Comparison of ENCODE assay signal across 10 mouse cellular contexts in genomic region chr3:108134701-108135100, GRCm38 (mm10). TPM values are rescaled to one million over a fixed set of nuclear protein-coding genes. Genes with fewer than 3 reads are reported as not detected.
DNase-seq lines count a peak whose midpoint lies in the region; ATAC-seq and TF ChIP-seq lines count a peak whose summit lies in the region.
"Had no signal": no experiment of that assay in that cellular context is flagged by ENCODE, and none has a peak within 500 bp of the region (broad histone marks: within the 10 kb centered on the region; RNA-seq: fewer than 3 reads in every experiment).

No protein-coding gene starts in this region.

- peak overlapping the region; percentile 9; the same call in 1 of the 2 replicates for H3K4me3 ChIP-seq in bone marrow macrophage, adult 2 months (ENCODE audit: insufficient read depth, low read length)
- H3K4me3 ChIP-seq in hindbrain, postnatal 0 days (ENCODE audit: low read length), result no peak overlapping the region
- H3K4me3 ChIP-seq in olfactory bulb, adult 2 months (ENCODE audit: insufficient read depth, low read depth, low read length), result no peak overlapping the region
- H3K4me3 ChIP-seq: heart, embryonic 10.5 days; neural tube, embryonic 12.5 days had no signal

- no peak for TF ChIP-seq CTCF in bone marrow macrophage, adult 2 months (IDR thresholded peaks at IDR 0.05; ENCODE audit: low read depth, low read length)
- no peak for TF ChIP-seq CTCF in hindbrain, postnatal 0 days (IDR thresholded peaks at IDR 0.05; ENCODE audit: low read depth)
- TF ChIP-seq CTCF in olfactory bulb, adult 2 months (IDR thresholded peaks at IDR 0.05; ENCODE audit: insufficient read depth, low read depth, low read length), result no peak

- no peaks in the 10 kb centered on the region for H3K36me3 ChIP-seq in hindbrain, postnatal 0 days (ENCODE audit: insufficient read depth, low read length)
- H3K36me3 ChIP-seq: neural tube, embryonic 12.5 days had no signal

- no peak overlapping the region for H3K9ac ChIP-seq in hindbrain, postnatal 0 days (replicated peaks; ENCODE audit: low read length)
- H3K9ac ChIP-seq: neural tube, embryonic 12.5 days had no signal

- no peak overlapping the region for H3K4me2 ChIP-seq in hindbrain, postnatal 0 days (ENCODE audit: low read depth, low read length)
- H3K4me2 ChIP-seq: neural tube, embryonic 12.5 days had no signal

- no peak for TF ChIP-seq POLR2A in bone marrow macrophage, adult 2 months (IDR thresholded peaks at IDR 0.05; ENCODE audit: borderline replicate concordance, low read depth, low read length)
- 0 out of 2 replicates have a peak, but pooled peaks have one; percentile 18 for TF ChIP-seq POLR2A in olfactory bulb, adult 2 months (IDR thresholded peaks at IDR 0.05; ENCODE audit: insufficient read depth, low read depth, low read length)

- intact Hi-C loops in heart, postnatal 10 days (cut with DNase I), result no loop called here

- 0 out of 2 replicates have a peak, but pooled peaks have one; percentile 62 for ATAC-seq in hindbrain, postnatal 0 days

- H3K9me3 ChIP-seq in hindbrain, postnatal 0 days (ENCODE audit: low read length), result no peaks in the 10 kb centered on the region
- H3K9me3 ChIP-seq: heart, embryonic 10.5 days; neural tube, embryonic 12.5 days had no signal

- H3K27ac ChIP-seq in bone marrow macrophage, adult 2 months (ENCODE audit: insufficient read depth, low read depth, low read length), result peak overlapping the region; percentile 29
- no peak overlapping the region; the same call in 1 of the 2 replicates for H3K27ac ChIP-seq in hindbrain, postnatal 0 days
- peak overlapping the region; percentile 87 for H3K27ac ChIP-seq in olfactory bulb, adult 2 months (ENCODE audit: insufficient read depth, low read depth, low read length)
- H3K27ac ChIP-seq: heart, embryonic 10.5 days; neural tube, embryonic 12.5 days had no signal

- DNase-seq in heart, postnatal 10 days, result peak; percentile 18 to 21
- DNase-seq in heart, adult 8-10 months (ENCODE audit: low spot score), result no peak
- peak; percentile 51 for DNase-seq in hindbrain, postnatal 0 days (ENCODE audit: low spot score)
- no peak for DNase-seq in cerebellum, postnatal 36 days
- DNase-seq in thymus, postnatal 25 days, result no peak
- DNase-seq in ovary, postnatal 10 days (ENCODE audit: low spot score), result no peak

- peaks cover 40% of the 10 kb centered on the region for H3K4me1 ChIP-seq in bone marrow macrophage, adult 2 months (ENCODE audit: control insufficient read depth, insufficient read depth, low read length)
- no peaks in the 10 kb centered on the region for H3K4me1 ChIP-seq in hindbrain, postnatal 0 days (ENCODE audit: insufficient read depth, low read length)
- H3K4me1 ChIP-seq in olfactory bulb, adult 2 months (ENCODE audit: control insufficient read depth, insufficient read depth, low read length), result peaks cover 15% of the 10 kb centered on the region

- no peaks in the 10 kb centered on the region for H3K27me3 ChIP-seq in hindbrain, postnatal 0 days (ENCODE audit: insufficient read depth, low read length)
- H3K27me3 ChIP-seq: neural tube, embryonic 12.5 days had no signal

- WGBS in hindbrain, postnatal 0 days, result 43% methylated on average over 11 of the region's 11 CpGs
- WGBS in olfactory bulb, adult 2 months, result 20% methylated on average over 11 of the region's 11 CpGs

RNA-seq across cellular contexts. Expression of gene Gnai3, which starts 11.2 kb away (rescaled TPM):
- total RNA-seq in heart, postnatal 10 days (2021), result 10 to 100 TPM; 35.1 to 37.9 TPM
- total RNA-seq in heart, adult 8-10 months (2022), result 10 to 100 TPM; 12.7 to 15.9 (median 13.0) TPM
- polyA plus RNA-seq in bone marrow macrophage, adult 2 months (2012; ENCODE audit: insufficient read depth, insufficient read length, missing spikeins), result 61.2 and 65.1 TPM in 2 replicates
- total RNA-seq in hindbrain, postnatal 0 days (2014; rRNA removed), result 61.0 and 66.6 TPM in 2 replicates
- 97.9 and 100 TPM in 2 replicates for polyA plus RNA-seq in hindbrain, postnatal 0 days (2015; fragmentation: Nextera tagmentation; extraction: Ambion mirVana)
- not detected in 2 replicates for polyA plus RNA-seq in olfactory bulb, adult 2 months (2012; ENCODE audit: insufficient read depth, insufficient read length, low replicate concordance, missing spikeins)

RNA-seq across cellular contexts. Expression of gene Gpr61, which starts 20.0 kb away (rescaled TPM):
- not detected for total RNA-seq in heart, postnatal 10 days (2021)
- not detected for total RNA-seq in heart, adult 8-10 months (2022)
- not detected in 2 replicates for polyA plus RNA-seq in bone marrow macrophage, adult 2 months (2012; ENCODE audit: insufficient read depth, insufficient read length, missing spikeins)
- total RNA-seq in hindbrain, postnatal 0 days (2014; rRNA removed), result 12.2 and 12.4 TPM in 2 replicates
- polyA plus RNA-seq in hindbrain, postnatal 0 days (2015; fragmentation: Nextera tagmentation; extraction: Ambion mirVana), result 6.1 and 6.8 TPM in 2 replicates
- polyA plus RNA-seq in olfactory bulb, adult 2 months (2012; ENCODE audit: insufficient read depth, insufficient read length, low replicate concordance, missing spikeins), result not detected in 2 replicates

RNA-seq across cellular contexts. Expression of gene Gnat2, which starts 42.1 kb away (rescaled TPM):
- total RNA-seq in heart, postnatal 10 days (2021), result under 1 TPM in 1 of 2 experiments, not detected in 1; 0.38 TPM
- total RNA-seq in heart, adult 8-10 months (2022), result under 1 TPM in 2 of 4 experiments, not detected in 2; 0.28 to 0.47 TPM
- not detected in 2 replicates for polyA plus RNA-seq in bone marrow macrophage, adult 2 months (2012; ENCODE audit: insufficient read depth, insufficient read length, missing spikeins)
- total RNA-seq in hindbrain, postnatal 0 days (2014; rRNA removed), result not detected in 2 replicates
- 0.10 and 0.25 TPM in 2 replicates for polyA plus RNA-seq in hindbrain, postnatal 0 days (2015; fragmentation: Nextera tagmentation; extraction: Ambion mirVana)
- not detected in 2 replicates for polyA plus RNA-seq in olfactory bulb, adult 2 months (2012; ENCODE audit: insufficient read depth, insufficient read length, low replicate concordance, missing spikeins)

RNA-seq across cellular contexts. Expression of gene Ampd2, which starts 48.2 kb away (rescaled TPM):
- 10 to 100 TPM; 12.2 to 14.7 TPM for total RNA-seq in heart, postnatal 10 days (2021)
- 1 to 10 TPM; 3.9 to 5.2 (median 4.7) TPM for total RNA-seq in heart, adult 8-10 months (2022)
- 22.4 and 23.8 TPM in 2 replicates for polyA plus RNA-seq in bone marrow macrophage, adult 2 months (2012; ENCODE audit: insufficient read depth, insufficient read length, missing spikeins)
- total RNA-seq in hindbrain, postnatal 0 days (2014; rRNA removed), result 56.6 and 58.4 TPM in 2 replicates
- polyA plus RNA-seq in hindbrain, postnatal 0 days (2015; fragmentation: Nextera tagmentation; extraction: Ambion mirVana), result 40.3 and 43.2 TPM in 2 replicates
- not detected in 2 replicates for polyA plus RNA-seq in olfactory bulb, adult 2 months (2012; ENCODE audit: insufficient read depth, insufficient read length, low replicate concordance, missing spikeins)

RNA-seq across cellular contexts. Expression of gene Amigo1, which starts 51.4 kb away (rescaled TPM):
- total RNA-seq in heart, postnatal 10 days (2021), result 10 to 100 TPM in 1 of 2 experiments, 1 to 10 TPM in 1; 6.9 to 11.8 TPM
- total RNA-seq in heart, adult 8-10 months (2022), result 10 to 100 TPM; 17.2 to 18.9 (median 18.1) TPM
- 3.3 and 5.7 TPM in 2 replicates for polyA plus RNA-seq in bone marrow macrophage, adult 2 months (2012; ENCODE audit: insufficient read depth, insufficient read length, missing spikeins)
- total RNA-seq in hindbrain, postnatal 0 days (2014; rRNA removed), result 36.6 and 37.3 TPM in 2 replicates
- 10.7 and 11.3 TPM in 2 replicates for polyA plus RNA-seq in hindbrain, postnatal 0 days (2015; fragmentation: Nextera tagmentation; extraction: Ambion mirVana)
- 177 and 487 TPM in 2 replicates for polyA plus RNA-seq in olfactory bulb, adult 2 months (2012; ENCODE audit: insufficient read depth, insufficient read length, low replicate concordance, missing spikeins)

Comparison
In these comparisons a context has a peak if more than half of its experiments do, and no peak if none do; other contexts are left out.
1. DNase-seq: peak in heart, postnatal 10 days (2 of 2) and hindbrain, postnatal 0 days (single experiment); none in heart, adult 8-10 months (single experiment), cerebellum, postnatal 36 days (0 of 2), thymus, postnatal 25 days (single experiment) and ovary, postnatal 10 days (single experiment).
2. RNA of gene Gpr61, which starts 20.0 kb away (total RNA-seq): 12.2 to 12.4 TPM in hindbrain, postnatal 0 days; not detected in heart, postnatal 10 days and not detected in heart, adult 8-10 months; every median in the first group is over 10 times any median in the second.